Mouse (Mus musculus) kidney, embryonic 15.5 days (tissue): Measurements from ENCODE around the gene Cyp2j6. TPM values are rescaled to one million over a fixed set of nuclear protein-coding genes. Genes with fewer than 3 reads are reported as not detected.
"Not testable (repeated sequence)": the region's sequence is repeated elsewhere in the genome, so short reads cannot be mapped to it uniquely, and the experiment has no call there.

ENCODE experiments used
- ATAC-seq: fragments of 200-750 bp; cut with Nextera tagmentation; replicated peaks from 2 replicates; pipeline ENCODE4 v1.8.0; 2017; ENCODE audit warnings: moderate TSS enrichment; ENCODE audit not compliant: low FRiP score
- H3K27ac ChIP-seq: fragments of 300-500 bp; sonication (generic); 2 replicates; pipeline ENCODE4 v1.5.1; 2015; ENCODE audit warnings: mild to moderate bottlenecking, inconsistent platforms
- H3K27me3 ChIP-seq: fragments of 300-500 bp; sonication (generic); 2 replicates; pipeline ENCODE4 v1.6.1; 2015; ENCODE audit warnings: inconsistent platforms
- H3K36me3 ChIP-seq: fragments of 300-500 bp; sonication (generic); 2 replicates; pipeline ENCODE4 v1.6.1; 2015; ENCODE audit warnings: inconsistent platforms
- H3K4me1 ChIP-seq: fragments of 300-500 bp; sonication (generic); 2 replicates; pipeline ENCODE4 v1.6.1; 2015; ENCODE audit warnings: inconsistent platforms
- H3K4me2 ChIP-seq: fragments of 300-500 bp; sonication (generic); 2 replicates; pipeline ENCODE4 v1.6.1; 2015; ENCODE audit warnings: moderate library complexity, mild to moderate bottlenecking, inconsistent platforms
- H3K4me3 ChIP-seq: fragments of 300-500 bp; sonication (generic); replicated peaks from 2 replicates; pipeline ENCODE4 v1.5.1; 2015; ENCODE audit warnings: mild to moderate bottlenecking, inconsistent platforms
- H3K9ac ChIP-seq: fragments of 300-500 bp; sonication (generic); 2 replicates; pipeline ENCODE4 v1.6.1; 2015; ENCODE audit warnings: mild to moderate bottlenecking, inconsistent platforms
- H3K9me3 ChIP-seq: fragments of 300-500 bp; sonication (generic); replicated peaks from 2 replicates; pipeline ENCODE4 v1.6.1; 2016; ENCODE audit warnings: inconsistent platforms
- WGBS: fragments of 180-500 bp; shearing (Covaris S2); methylation state at CpG from one replicate; pipeline ENCODE4 v1.1.7; 2015; ENCODE audit warnings: mixed read lengths; 5-methylcytosine and 5-hydroxymethylcytosine counted together
- polyA plus RNA-seq: library from polyadenylated mRNA; unstranded; fragments of >200 nt; fragmentation: Nextera tagmentation; extraction: Ambion mirVana; gene quantifications from 2 replicates; pipeline ENCODE4 v1.2.1, GENCODE M21; 2015

Cyp2j6 gene
- polyA plus RNA-seq = 12.6 and 13.4 TPM in 2 replicates

DNA sequence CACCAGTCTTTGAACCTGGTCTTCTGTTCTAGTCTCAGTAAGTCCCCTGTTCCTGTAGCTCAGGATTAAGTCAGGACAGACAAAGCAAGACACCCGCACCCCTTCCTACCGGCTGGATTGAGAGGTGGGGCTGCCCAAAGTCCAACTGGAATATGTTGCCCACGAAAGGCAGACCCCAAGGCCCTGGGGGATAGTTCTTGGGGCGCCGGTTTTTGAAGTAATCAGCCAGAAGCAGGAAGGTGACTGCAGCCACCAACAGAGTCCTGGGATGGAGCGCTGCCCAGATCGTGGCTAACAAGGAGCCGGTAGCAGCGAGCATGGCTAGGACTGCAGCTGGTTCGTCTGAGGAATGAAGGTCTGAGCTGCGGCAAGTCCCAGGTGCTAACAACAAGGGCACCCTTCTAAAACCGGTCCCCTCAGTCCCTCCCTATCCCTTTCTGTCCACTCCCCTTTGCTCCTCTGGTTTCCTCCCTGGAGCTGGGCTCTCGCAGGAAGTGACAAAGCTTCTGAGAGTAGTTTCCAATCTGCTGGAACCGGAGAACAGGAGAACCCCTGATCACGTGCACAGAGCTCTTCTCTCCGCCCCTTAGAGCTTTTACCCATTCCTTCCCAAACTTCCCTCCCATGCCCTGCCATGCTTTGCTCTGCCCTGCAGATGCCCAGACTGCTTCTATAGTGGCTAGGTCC, at the start of gene Cyp2j6:
Gene Cyp2j6 (minus strand): TSS at position 529 of the 687 bp plus-strand sequence.
- WGBS = under 1% methylated on average over 16 of the region's 16 CpGs
- peak; percentile 98 for ATAC-seq
- peak within 1 kb of the TSS; percentile 58 for H3K9ac ChIP-seq
- H3K4me2 ChIP-seq = peak within 1 kb of the TSS; percentile 68
- peak within 1 kb of the TSS; percentile 72 for H3K27ac ChIP-seq
- H3K9me3 ChIP-seq = no peaks in the 10 kb centered on the region
- H3K4me1 ChIP-seq = 0 out of 2 replicates have a peak, but pooled peaks cover 4% of the 10 kb centered on the region
- peak within 1 kb of the TSS; percentile 57 for H3K4me3 ChIP-seq
- no peaks in the 10 kb centered on the region for H3K27me3 ChIP-seq
- no peaks in the 10 kb centered on the region for H3K36me3 ChIP-seq

DNA sequence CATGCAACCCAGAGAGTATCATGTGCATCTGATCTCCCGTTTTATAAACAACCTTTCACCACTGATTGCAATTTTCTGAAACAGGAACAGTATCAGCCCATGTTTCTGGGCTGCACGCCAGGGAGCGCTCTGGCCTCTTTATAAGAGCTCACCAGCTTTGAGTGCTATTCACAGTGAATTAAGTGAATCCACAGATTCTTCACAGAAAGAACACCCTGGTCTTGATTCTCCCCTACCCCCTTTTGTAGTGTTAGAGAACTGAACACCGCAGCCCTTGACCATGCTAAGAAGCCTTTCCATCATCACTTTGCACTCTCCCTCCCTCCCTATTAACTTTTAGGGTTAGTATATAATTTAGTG, 38.3 kb upstream of the Cyp2j6 start:
- Histone ChIP-seq H3K9ac (no peak overlapping the region), H3K4me3 (peak overlapping the region; percentile 49), H3K9me3 (no peaks in the 10 kb centered on the region), H3K4me2 (peak overlapping the region; percentile 72), H3K27ac (peak overlapping the region; percentile 75), H3K36me3 (no peaks in the 10 kb centered on the region), H3K4me1 (peaks cover 3% of the 10 kb centered on the region; the same call in 1 of the 2 replicates), H3K27me3 (no peaks in the 10 kb centered on the region)
- peak; percentile 83 for ATAC-seq
- 55% methylated on average over 4 of the region's 4 CpGs for WGBS

DNA sequence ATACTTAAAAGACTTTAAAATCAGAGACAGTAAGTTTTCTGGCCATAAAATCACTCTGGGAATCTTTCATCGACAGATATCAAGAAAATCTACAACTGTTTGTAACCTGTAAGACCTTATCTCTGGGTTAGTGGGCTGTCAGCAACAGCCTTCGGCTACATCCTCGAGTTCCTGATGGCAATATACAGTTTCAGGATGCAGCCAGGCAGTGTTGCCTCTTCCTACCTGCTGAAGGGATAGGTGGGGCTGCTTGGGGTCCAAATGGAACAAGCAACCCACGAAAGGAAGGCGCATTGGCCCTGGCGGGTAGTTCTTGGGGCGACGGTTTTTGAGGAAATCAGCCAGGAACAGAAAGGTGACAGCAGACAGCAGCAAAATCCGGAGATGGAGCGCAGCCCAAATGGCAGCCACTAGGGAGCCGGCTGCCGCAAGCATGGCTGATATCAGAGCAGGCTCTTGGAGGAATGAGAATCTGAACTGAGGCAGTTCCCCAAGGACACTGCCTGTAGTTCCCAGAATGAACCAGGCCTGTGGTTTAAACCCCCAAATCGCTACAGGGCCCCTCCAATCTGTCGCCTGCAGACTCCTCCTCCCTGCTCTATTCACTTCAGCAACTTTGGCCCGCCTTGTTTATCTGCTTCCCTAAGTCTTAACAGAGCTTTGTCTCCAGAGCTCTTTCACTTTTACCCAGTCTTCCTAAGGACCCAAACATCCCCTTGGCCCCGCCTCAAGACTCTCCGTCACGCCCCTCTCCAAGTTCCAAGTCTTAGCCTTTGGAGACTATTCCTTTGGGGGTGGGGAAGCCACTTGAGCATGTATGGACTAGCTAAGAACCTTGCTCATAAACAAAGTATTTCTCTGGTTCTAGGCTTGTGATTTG, 37.7 kb upstream of the Cyp2j6 start, which contains the start of gene Cyp2j9:
Gene Cyp2j9 (minus strand): TSS at position 668 of the 880 bp plus-strand sequence.
- WGBS = 6% methylated on average over 18 of the region's 18 CpGs
- Histone ChIP-seq H3K27ac (peak within 1 kb of the TSS; percentile 75), H3K4me2 (peak within 1 kb of the TSS; percentile 72), H3K9ac (peak within 1 kb of the TSS; percentile 40), H3K36me3 (no peaks in the 10 kb centered on the region), H3K9me3 (no peaks in the 10 kb centered on the region), H3K27me3 (no peaks in the 10 kb centered on the region), H3K4me3 (peak within 1 kb of the TSS; percentile 49), H3K4me1 (peaks cover 3% of the 10 kb centered on the region; the same call in 1 of the 2 replicates)
- peak; percentile 97 for ATAC-seq

DNA sequence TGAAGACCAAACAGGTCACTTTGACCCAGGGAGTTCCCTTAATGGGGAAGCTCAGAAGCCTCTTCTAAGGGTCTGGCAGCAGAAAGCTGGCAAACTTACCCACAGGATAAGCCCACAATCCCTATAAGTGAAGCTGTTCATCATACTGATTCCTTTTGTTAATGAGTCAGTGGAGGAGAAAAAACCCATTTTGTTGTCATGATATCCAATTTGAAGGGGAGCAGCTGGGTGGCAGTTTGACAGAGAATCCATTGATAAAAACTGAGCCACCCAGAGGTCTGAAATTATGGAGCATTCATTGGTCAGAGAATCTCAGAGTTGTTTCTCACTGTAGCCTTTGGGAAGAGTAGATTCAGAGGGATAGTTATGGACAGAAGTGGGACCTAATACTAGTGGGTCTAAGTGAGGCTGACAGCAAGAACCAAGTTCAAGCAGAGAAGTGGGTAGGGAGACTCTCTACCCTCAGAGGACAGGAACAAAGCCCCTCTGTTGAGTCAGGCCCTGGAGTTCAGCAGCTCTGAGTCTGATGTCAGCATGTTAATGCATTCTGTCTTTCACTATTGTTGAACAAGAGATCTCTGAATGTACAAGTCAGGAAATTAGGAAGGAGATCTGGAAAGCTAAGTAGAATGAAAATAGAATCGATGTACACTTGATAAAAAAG, 28.1 kb upstream of the Cyp2j6 start:
- Histone ChIP-seq H3K27ac (no peak overlapping the region), H3K9ac (no peak overlapping the region), H3K4me3 (no peak overlapping the region), H3K9me3 (no peaks in the 10 kb centered on the region), H3K36me3 (no peaks in the 10 kb centered on the region), H3K27me3 (no peaks in the 10 kb centered on the region), H3K4me1 (no peaks in the 10 kb centered on the region), H3K4me2 (no peak overlapping the region)
- ATAC-seq = no peak
- 79% methylated on average over 1 of the region's 1 CpGs for WGBS

DNA sequence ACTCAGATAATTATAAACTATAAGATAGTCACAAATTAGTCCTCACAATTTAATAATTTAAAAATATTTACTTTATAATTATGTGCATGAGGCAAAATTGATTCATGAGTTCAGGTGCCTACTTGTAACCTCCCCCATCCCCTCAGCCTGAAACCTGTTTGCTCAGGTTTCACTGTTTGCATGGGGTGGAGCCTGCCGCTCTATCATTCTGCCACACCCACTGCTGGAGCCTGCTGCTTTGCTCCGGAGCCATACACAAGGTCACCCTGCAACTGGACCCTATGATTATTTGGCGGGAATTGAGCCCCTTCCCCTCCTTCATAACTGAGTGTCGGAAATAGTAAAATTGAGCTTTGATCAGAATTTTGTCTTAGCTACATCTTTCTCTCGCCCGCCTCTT, 26.9 kb upstream of the Cyp2j6 start:
- not testable (repeated sequence) for H3K27me3 ChIP-seq, H3K9ac ChIP-seq, ATAC-seq, H3K27ac ChIP-seq, H3K4me3 ChIP-seq, H3K9me3 ChIP-seq, H3K4me2 ChIP-seq, H3K36me3 ChIP-seq, H3K4me1 ChIP-seq
- 55% methylated on average over 6 of the region's 6 CpGs for WGBS

DNA sequence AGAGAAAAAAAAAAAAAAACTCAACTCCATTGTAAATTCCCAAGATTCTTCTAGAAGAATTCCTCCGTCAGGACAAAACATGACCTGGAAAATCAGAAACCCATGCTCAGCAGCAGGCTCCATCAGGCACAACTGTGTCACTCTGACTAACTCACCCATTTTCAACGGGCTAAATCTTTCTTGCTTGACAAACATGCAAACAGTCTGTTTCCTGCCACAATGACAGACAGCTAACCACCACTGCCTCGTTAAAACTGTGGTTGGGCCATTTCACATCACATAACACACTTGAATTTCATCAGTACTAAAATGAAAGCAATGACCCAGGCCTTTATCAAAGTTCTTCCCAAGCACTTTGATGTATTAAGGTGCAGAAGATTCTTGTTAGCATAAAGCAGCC, 16.0 kb upstream of the Cyp2j6 start:
- Histone ChIP-seq H3K27ac (no peak overlapping the region), H3K9me3 (no peaks in the 10 kb centered on the region), H3K4me1 (no peaks in the 10 kb centered on the region), H3K27me3 (no peaks in the 10 kb centered on the region), H3K4me3 (no peak overlapping the region), H3K9ac (no peak overlapping the region), H3K36me3 (no peaks in the 10 kb centered on the region), H3K4me2 (no peak overlapping the region)
- no peak for ATAC-seq
- WGBS = 53% methylated on average over 3 of the region's 3 CpGs

DNA sequence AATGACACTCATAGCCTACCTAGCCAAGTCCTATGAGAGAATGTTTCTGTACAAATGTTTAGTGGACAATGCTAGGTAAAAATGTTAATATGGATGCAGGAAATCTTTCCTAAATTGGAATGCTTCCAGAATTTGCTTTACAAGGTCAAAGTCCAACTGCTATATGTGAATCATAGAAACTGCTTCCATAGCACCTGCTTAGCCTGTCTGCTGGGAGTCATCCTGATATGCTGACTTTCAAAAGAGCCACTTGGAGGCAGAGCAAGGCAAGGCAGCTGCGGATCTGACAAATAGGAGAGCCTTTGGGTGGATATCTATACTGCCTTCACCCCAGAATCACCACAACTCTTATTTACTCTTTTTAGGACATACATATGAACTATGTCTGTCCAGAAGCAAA, 14.5 kb upstream of the Cyp2j6 start:
- no peak for ATAC-seq
- Histone ChIP-seq H3K4me3 (no peak overlapping the region), H3K9ac (no peak overlapping the region), H3K4me2 (no peak overlapping the region), H3K9me3 (no peaks in the 10 kb centered on the region), H3K27ac (no peak overlapping the region), H3K27me3 (no peaks in the 10 kb centered on the region), H3K4me1 (no peaks in the 10 kb centered on the region), H3K36me3 (no peaks in the 10 kb centered on the region)
- WGBS = 96% methylated on average over 1 of the region's 1 CpGs

DNA sequence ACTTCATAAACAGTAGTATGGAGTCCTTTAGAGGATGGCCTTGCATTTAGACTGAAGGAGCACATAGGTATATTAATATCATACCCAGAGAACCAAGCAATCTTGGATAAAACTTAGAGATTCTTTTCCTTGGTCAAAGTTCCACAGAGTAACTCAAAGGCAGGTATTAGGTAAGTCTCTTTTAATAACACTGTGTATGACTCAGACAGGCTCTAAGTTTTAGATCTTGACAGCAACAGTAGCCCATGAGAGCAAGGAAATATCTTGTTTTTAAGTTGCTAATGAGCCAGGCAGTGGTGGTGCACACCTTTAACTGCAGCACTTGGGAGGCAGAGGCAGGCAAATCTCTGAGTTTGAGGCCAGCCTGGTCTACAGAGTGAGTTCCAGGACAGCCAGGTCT, 12.3 kb upstream of the Cyp2j6 start:
- Histone ChIP-seq H3K4me2 (no peak overlapping the region), H3K27me3 (no peaks in the 10 kb centered on the region), H3K9ac (no peak overlapping the region), H3K27ac (no peak overlapping the region), H3K4me1 (no peaks in the 10 kb centered on the region), H3K9me3 (no peaks in the 10 kb centered on the region), H3K4me3 (no peak overlapping the region), H3K36me3 (no peaks in the 10 kb centered on the region)
- no peak for ATAC-seq

DNA sequence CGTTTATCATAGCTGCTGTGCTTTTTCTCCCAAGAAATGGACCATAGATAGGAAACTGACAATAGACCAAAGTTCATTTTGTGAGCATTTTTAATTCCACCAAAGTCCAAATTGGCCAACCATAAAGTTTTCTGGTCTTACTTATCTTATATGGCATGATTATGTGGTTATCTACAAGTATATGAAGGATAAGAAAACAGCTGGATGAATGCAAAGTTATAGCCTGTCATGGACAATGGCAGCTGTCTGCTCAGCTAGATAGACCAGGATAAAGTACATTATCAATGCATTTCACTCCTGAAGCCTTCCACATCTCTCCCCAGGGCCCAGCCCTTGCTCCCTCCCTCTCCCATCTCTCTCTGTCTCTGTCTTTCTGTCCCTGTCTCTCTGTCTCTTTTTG, 7.0 kb upstream of the Cyp2j6 start:
- no peaks in the 10 kb centered on the region for H3K27me3 ChIP-seq
- WGBS = 86% methylated on average over 1 of the region's 1 CpGs
- H3K4me2 ChIP-seq = no peak overlapping the region
- ATAC-seq = no peak
- H3K4me1 ChIP-seq = no peaks in the 10 kb centered on the region
- H3K9me3 ChIP-seq = no peaks in the 10 kb centered on the region
- H3K36me3 ChIP-seq = no peaks in the 10 kb centered on the region
- H3K9ac ChIP-seq = no peak overlapping the region
- H3K4me3 ChIP-seq = no peak overlapping the region
- H3K27ac ChIP-seq = no peak overlapping the region

DNA sequence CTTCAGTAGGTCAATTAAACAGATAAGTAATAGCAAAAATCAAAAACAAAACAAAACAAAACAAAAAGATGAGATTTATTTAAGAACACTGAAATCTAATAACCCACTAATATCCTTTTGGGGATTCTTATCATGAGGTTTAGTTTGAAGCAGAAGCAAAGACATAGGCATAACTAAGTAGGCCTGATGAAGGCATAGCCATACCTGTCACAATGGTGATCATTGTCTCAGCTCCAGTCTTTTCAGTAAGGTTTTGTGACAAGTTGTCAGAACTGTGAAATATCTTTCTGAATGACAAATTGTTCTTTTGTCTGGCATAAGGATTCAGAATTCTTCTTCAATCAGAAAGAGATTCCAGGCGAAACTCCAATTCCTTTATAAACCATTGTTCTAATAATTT, 6.3 kb upstream of the Cyp2j6 start:
- H3K4me3 ChIP-seq = no peak overlapping the region
- no peak for ATAC-seq
- 90% methylated on average over 1 of the region's 1 CpGs for WGBS
- H3K36me3 ChIP-seq = no peaks in the 10 kb centered on the region
- H3K9ac ChIP-seq = no peak overlapping the region
- H3K4me1 ChIP-seq = no peaks in the 10 kb centered on the region
- H3K9me3 ChIP-seq = no peaks in the 10 kb centered on the region
- no peak overlapping the region for H3K27ac ChIP-seq
- H3K27me3 ChIP-seq = no peaks in the 10 kb centered on the region
- H3K4me2 ChIP-seq = no peak overlapping the region

DNA sequence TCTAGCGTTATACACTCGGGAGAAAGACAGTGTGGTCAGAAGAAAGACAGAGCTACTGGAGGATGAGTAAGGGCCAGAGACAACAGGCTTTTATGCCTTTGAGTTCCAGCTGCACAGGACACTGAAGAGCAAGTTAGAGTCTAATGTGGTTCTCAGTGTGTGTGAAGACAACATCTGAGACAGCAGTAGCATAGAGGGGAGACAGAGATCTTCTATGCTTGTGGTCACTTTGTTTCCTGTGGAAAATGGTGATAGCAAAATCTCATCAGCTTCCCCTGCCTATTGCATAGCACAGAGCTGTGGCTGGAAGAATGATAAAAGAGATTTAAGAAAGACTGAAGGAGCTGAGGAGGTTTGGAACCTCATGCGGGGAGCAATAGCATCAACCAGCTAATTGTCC, 1.8 kb downstream of the Cyp2j6 start:
- Histone ChIP-seq H3K4me1 (0 out of 2 replicates have a peak, but pooled peaks cover 4% of the 10 kb centered on the region), H3K9ac (no peak overlapping the region), H3K27ac (no peak overlapping the region), H3K9me3 (no peaks in the 10 kb centered on the region), H3K4me2 (no peak overlapping the region), H3K4me3 (no peak overlapping the region), H3K27me3 (no peaks in the 10 kb centered on the region), H3K36me3 (no peaks in the 10 kb centered on the region)
- WGBS = 81% methylated on average over 3 of the region's 3 CpGs
- no peak for ATAC-seq

DNA sequence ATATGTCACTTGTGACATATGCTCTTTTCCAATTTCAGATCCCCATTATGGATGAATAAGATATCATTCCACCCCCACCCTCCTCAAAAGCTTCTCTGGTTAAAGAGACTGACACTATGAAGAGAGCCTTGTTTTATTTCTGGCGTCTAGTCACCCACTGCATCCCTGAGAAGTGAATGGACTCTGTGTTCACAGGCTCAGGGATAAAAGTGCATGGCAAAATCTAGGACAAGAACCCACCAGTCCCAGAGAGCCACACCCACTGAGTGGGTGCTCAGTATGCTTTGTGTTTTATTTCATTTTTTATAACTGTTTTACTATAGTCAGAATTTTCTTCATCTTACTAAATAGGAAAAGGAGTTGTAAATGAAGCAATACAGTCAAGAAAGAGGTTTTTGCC, 7.5 kb downstream of the Cyp2j6 start:
- no peak overlapping the region for H3K27ac ChIP-seq
- no peak for ATAC-seq
- 68% methylated on average over 1 of the region's 1 CpGs for WGBS
- no peak overlapping the region for H3K4me3 ChIP-seq
- no peak overlapping the region for H3K9ac ChIP-seq
- no peak overlapping the region for H3K4me2 ChIP-seq
- no peaks in the 10 kb centered on the region for H3K4me1 ChIP-seq
- H3K36me3 ChIP-seq = no peaks in the 10 kb centered on the region
- H3K27me3 ChIP-seq = no peaks in the 10 kb centered on the region
- no peaks in the 10 kb centered on the region for H3K9me3 ChIP-seq
